Mouse (Mus musculus) liver, embryonic 11.5 days (tissue): ENCODE measurements around the gene Ssu2. TPM values are rescaled to one million over a fixed set of nuclear protein-coding genes. Genes with fewer than 3 reads are reported as not detected.

ENCODE experiments used
- ATAC-seq: fragments of 200-750 bp; cut with Nextera tagmentation; replicated peaks from 2 replicates; pipeline ENCODE4 v1.8.0; 2017; ENCODE audit warnings: moderate number of reproducible peaks, mild to moderate bottlenecking, moderate TSS enrichment, moderate library complexity; ENCODE audit not compliant: low FRiP score
- DNase-seq: peaks from one replicate; pipeline ENCODE4 v3.0.0-alpha.2; 2017; ENCODE audit warnings: low spot score
- H3K27ac ChIP-seq: fragments of 300-500 bp; sonication (generic); 2 replicates; pipeline ENCODE4 v1.5.1; 2014; ENCODE audit warnings: mild to moderate bottlenecking, low read depth, low read length, control low read depth
- H3K27me3 ChIP-seq: fragments of 300-500 bp; sonication (generic); replicated peaks from 2 replicates; pipeline ENCODE4 v1.6.1; 2014; ENCODE audit warnings: low read length, mixed read lengths; ENCODE audit not compliant: control insufficient read depth, insufficient read depth
- H3K36me3 ChIP-seq: fragments of 300-500 bp; sonication (generic); 2 replicates; pipeline ENCODE4 v1.6.1; 2014; ENCODE audit warnings: mild to moderate bottlenecking, low read length, moderate library complexity, mixed read lengths; ENCODE audit not compliant: control insufficient read depth, insufficient read depth
- H3K4me1 ChIP-seq: fragments of 300-500 bp; sonication (generic); replicated peaks from 2 replicates; pipeline ENCODE4 v1.6.1; 2014; ENCODE audit warnings: low read length, mixed read lengths; ENCODE audit not compliant: control insufficient read depth, insufficient read depth
- H3K4me2 ChIP-seq: fragments of 300-500 bp; sonication (generic); 2 replicates; pipeline ENCODE4 v1.6.1; 2014; ENCODE audit warnings: mild to moderate bottlenecking, control low read depth, moderate library complexity
- H3K4me3 ChIP-seq: fragments of 300-500 bp; sonication (generic); 2 replicates; pipeline ENCODE4 v1.5.1; 2014; ENCODE audit warnings: low read depth, low read length, control low read depth
- H3K9ac ChIP-seq: fragments of 300-500 bp; sonication (generic); 2 replicates; pipeline ENCODE4 v1.6.1; 2014; ENCODE audit warnings: low read depth, low read length, control low read depth
- H3K9me3 ChIP-seq: fragments of 300-500 bp; sonication (generic); 2 replicates; pipeline ENCODE4 v1.6.1; 2016; ENCODE audit warnings: low read length, inconsistent platforms, mixed read lengths; ENCODE audit not compliant: control insufficient read depth
- WGBS: fragments of 180-500 bp; shearing (Covaris S2); extraction: QIAGEN DNeasy Blood & Tissue Kit; methylation state at CpG from one replicate; pipeline ENCODE4 v1.1.7; 2014; 5-methylcytosine and 5-hydroxymethylcytosine counted together
- polyA plus RNA-seq: library from polyadenylated mRNA; unstranded; fragments of >200 nt; fragmentation: Nextera tagmentation; extraction: Ambion mirVana; gene quantifications from 2 replicates; pipeline ENCODE4 v1.2.1, GENCODE M21; 2014

Gene Ssu2
- 0.13 and 0.49 TPM in 2 replicates for polyA plus RNA-seq

GRCm38 (mm10) chr6:112387947-112388346 lies at the start of gene Ssu2:
Ssu2 (minus strand) TSS chr6:112388023.
- DNase-seq = no peak
- Histone ChIP-seq H3K9ac (no peak within 1 kb of the TSS), H3K4me3 (no peak within 1 kb of the TSS), H3K36me3 (no peaks in the 10 kb centered on the region), H3K27ac (no peak within 1 kb of the TSS), H3K9me3 (no peaks in the 10 kb centered on the region), H3K4me2 (no peak within 1 kb of the TSS), H3K27me3 (no peaks in the 10 kb centered on the region), H3K4me1 (no peaks in the 10 kb centered on the region)
- ATAC-seq = no peak
- 67% methylated on average over 9 of the region's 9 CpGs for WGBS

- Histone ChIP-seq H3K9ac (no peak overlapping the region), H3K4me3 (no peak overlapping the region), H3K36me3 (no peaks in the 10 kb centered on the region), H3K27ac (no peak overlapping the region), H3K9me3 (0 out of 2 replicates have a peak, but pooled peaks cover 2% of the 10 kb centered on the region), H3K4me2 (no peak overlapping the region), H3K27me3 (no peaks in the 10 kb centered on the region), H3K4me1 (no peaks in the 10 kb centered on the region)
- WGBS = 64% methylated on average over 6 of the region's 6 CpGs
- no peak for DNase-seq
- no peak for ATAC-seq
These were observed 38.4 kb upstream of the Ssu2 start for GRCm38 (mm10) chr6:112426018-112426732.

DNA sequence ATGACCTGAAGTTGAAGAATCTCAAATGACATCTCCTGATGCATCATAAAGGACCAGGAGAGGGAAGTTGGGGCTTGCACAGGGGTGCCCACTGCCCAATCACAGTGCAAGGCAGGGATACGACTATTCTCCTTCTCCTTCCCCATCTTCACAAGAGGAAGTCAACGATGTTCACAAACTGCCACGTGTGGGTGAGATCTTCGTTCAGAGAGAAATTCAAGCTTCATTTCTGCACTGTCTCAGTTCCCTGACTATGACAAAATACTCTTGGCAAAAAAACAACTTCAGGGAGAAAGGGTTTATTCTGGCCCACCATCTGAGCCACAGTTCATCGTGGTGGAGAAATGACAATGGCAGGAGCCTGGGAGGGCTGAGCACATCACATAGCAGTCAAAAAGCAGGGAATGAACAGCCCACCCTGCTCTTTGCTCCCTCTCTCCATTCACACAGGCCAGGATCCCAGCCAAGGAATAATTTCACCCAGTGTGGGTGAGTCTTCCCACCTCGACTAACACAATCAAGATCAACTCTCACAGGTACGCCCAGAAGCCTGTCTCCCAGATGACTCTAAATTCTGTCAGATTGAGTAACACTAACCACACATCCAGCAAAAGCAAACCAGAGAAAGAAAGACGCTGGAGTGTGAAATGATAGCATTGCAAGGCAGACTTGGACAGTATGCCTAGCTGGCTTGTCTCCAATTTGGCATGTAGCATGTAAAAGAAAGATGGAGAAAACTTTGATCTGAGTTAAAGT lies 36.1 kb upstream of the Ssu2 start:
- H3K36me3 ChIP-seq = no peaks in the 10 kb centered on the region
- no peak overlapping the region for H3K4me2 ChIP-seq
- no peak overlapping the region for H3K4me3 ChIP-seq
- H3K9ac ChIP-seq = no peak overlapping the region
- no peak for DNase-seq
- H3K9me3 ChIP-seq = 0 out of 2 replicates have a peak, but pooled peaks cover 2% of the 10 kb centered on the region
- WGBS = 75% methylated on average over 8 of the region's 8 CpGs
- no peaks in the 10 kb centered on the region for H3K27me3 ChIP-seq
- H3K4me1 ChIP-seq = no peaks in the 10 kb centered on the region
- no peak for ATAC-seq
- H3K27ac ChIP-seq = no peak overlapping the region

DNA sequence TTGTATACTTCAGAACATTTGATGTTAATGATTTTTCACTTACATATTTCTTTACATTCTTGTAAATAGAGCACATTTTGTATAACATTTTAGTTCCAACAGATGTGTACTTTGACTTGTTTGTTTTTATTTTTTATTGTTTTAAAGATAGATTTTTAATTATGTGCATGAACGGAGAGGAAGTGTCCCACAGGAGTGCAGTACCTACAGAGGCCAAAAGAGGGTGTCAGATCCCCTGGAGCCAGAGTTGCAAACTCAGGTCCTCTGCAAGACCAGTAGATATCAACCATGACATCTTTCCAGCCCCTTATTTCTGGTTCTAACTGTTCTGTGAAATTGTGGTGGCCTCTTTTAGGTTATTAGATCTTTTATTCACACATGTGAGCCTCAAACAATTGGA lies 33.1 kb upstream of the Ssu2 start:
- no peaks in the 10 kb centered on the region for H3K4me1 ChIP-seq
- H3K27ac ChIP-seq = no peak overlapping the region
- no peak overlapping the region for H3K4me3 ChIP-seq
- no peaks in the 10 kb centered on the region for H3K27me3 ChIP-seq
- H3K9ac ChIP-seq = no peak overlapping the region
- no peak for ATAC-seq
- 82% methylated on average over 1 of the region's 1 CpGs for WGBS
- H3K36me3 ChIP-seq = no peaks in the 10 kb centered on the region
- H3K9me3 ChIP-seq = 0 out of 2 replicates have a peak, but pooled peaks cover 2% of the 10 kb centered on the region
- no peak for DNase-seq
- H3K4me2 ChIP-seq = no peak overlapping the region

- 78% methylated on average over 9 of the region's 9 CpGs for WGBS
- no peak overlapping the region for H3K27ac ChIP-seq
- ATAC-seq (no peak), DNase-seq (no peak)
- no peaks in the 10 kb centered on the region for H3K36me3 ChIP-seq
- 0 out of 2 replicates have a peak, but pooled peaks cover 2% of the 10 kb centered on the region for H3K9me3 ChIP-seq
- H3K9ac ChIP-seq = no peak overlapping the region
- H3K27me3 ChIP-seq = no peaks in the 10 kb centered on the region
- H3K4me3 ChIP-seq = no peak overlapping the region
- no peaks in the 10 kb centered on the region for H3K4me1 ChIP-seq
- H3K4me2 ChIP-seq = no peak overlapping the region
These were observed 31.5 kb upstream of the Ssu2 start for GRCm38 (mm10) chr6:112419333-112419732.

DNA sequence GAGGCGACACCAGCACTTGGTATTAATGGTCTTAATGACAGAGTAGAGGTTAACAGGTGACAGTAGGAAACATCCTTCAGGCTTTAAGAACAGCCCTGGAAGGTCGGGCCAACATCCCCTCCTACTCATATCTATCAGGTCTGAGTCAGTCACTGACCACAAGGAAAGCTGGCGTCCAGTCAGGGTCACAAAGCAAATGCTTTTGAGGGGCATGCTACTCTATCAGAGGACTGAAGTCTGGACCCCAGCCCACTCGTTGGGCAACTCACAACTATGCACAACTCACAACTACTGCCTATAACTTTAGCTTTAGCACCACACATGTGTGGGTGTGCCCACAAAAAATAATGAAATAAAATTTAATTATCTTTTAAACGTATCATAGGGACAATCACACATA lies 16.3 kb upstream of the Ssu2 start:
- no peak overlapping the region for H3K9ac ChIP-seq
- H3K27me3 ChIP-seq = no peaks in the 10 kb centered on the region
- H3K27ac ChIP-seq = no peak overlapping the region
- no peaks in the 10 kb centered on the region for H3K4me1 ChIP-seq
- H3K36me3 ChIP-seq = no peaks in the 10 kb centered on the region
- WGBS = 72% methylated on average over 5 of the region's 5 CpGs
- no peak overlapping the region for H3K4me3 ChIP-seq
- H3K4me2 ChIP-seq = no peak overlapping the region
- H3K9me3 ChIP-seq = no peaks in the 10 kb centered on the region
- ATAC-seq (no peak), DNase-seq (no peak)

DNA sequence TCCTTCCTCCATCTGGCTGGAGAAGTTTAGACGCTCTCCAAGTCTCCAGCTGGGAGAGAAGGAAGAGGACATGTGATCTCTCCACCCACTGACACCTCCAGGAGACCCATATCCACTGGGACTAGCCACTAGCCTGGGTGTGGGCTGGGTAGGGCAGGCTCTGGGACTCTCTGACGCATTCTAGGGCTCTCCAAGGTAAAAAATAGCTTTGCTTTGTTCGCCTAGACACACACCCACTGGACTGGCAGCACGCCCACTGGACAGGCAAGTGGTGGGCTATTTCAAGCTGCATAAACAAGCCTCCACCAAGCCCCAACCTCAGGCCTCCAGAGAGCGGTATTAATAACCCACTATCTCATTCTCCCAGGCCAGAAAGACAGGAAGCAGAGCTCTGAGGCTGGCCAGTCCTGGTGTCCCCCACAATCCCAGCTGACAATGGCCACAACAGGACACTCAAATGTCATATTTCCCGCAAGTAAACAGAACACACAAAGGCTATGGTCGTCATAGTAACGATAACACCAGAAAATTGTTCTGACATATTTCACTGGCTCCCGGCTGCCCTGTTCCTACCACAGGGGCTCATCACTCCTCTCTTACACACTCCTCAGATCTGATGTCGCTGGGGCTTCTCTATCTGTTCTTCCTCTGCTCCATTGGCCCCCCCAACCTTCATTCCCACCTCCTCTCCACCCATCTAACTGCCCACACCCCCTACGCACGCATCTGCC lies 14.3 kb upstream of the Ssu2 start:
- Histone ChIP-seq H3K9me3 (no peaks in the 10 kb centered on the region), H3K4me1 (no peaks in the 10 kb centered on the region), H3K4me2 (no peak overlapping the region), H3K4me3 (no peak overlapping the region), H3K27me3 (no peaks in the 10 kb centered on the region), H3K27ac (no peak overlapping the region), H3K36me3 (no peaks in the 10 kb centered on the region), H3K9ac (no peak overlapping the region)
- 51% methylated on average over 12 of the region's 12 CpGs for WGBS
- ATAC-seq (peak; percentile 83), DNase-seq (no peak)

DNA sequence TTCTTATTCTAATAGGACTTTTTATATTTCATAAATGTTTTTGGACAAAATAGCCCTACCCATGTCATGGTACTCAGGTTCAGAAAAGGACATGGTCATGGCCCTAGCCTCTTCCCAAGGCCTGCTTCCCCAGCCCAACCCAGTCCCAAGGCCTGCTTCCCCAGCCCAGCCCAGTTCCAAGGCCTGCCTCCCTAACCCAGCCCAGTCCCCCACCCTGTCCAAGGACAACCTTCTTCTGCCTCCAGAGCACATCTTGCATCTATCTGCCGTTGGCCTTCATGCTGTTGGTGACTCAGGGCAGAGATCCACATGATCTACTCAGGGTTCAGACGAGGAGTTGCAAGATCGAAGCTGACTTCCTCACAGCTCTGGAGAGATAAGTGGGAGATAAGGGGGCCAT lies 9.5 kb upstream of the Ssu2 start:
- Histone ChIP-seq H3K36me3 (no peaks in the 10 kb centered on the region), H3K9me3 (no peaks in the 10 kb centered on the region), H3K27ac (no peak overlapping the region), H3K9ac (no peak overlapping the region), H3K4me2 (no peak overlapping the region), H3K27me3 (no peaks in the 10 kb centered on the region), H3K4me3 (no peak overlapping the region), H3K4me1 (no peaks in the 10 kb centered on the region)
- 0 out of 2 replicates have a peak, but pooled peaks have one; percentile 29 for ATAC-seq
- DNase-seq = no peak
- WGBS = 35% methylated on average over 3 of the region's 3 CpGs
